Mouse (Mus musculus): ENCODE measurements around the gene Gap43. TPM values are rescaled to one million over a fixed set of nuclear protein-coding genes. Genes with fewer than 3 reads are reported as not detected.
"Not testable (repeated sequence)": the region's sequence is repeated elsewhere in the genome, so short reads cannot be mapped to it uniquely, and the experiment has no call there.

Gap43 gene
- total RNA-seq (2021): 100 to 1,000 TPM; 185 to 211 TPM

- no peak for DNase-seq
Observed at GRCm38 (mm10) chr16:42340021-42340768, at the start of gene Gap43. Gap43 (minus strand) TSS chr16:42340651.

GRCm38 (mm10) chr16:42381328-42381838 lies 40.9 kb upstream of the Gap43 start:
- no peak for DNase-seq

GRCm38 (mm10) chr16:42380641-42381040 lies 40.2 kb upstream of the Gap43 start:
- DNase-seq: peak in 1 of 2 experiments; percentile 4

GRCm38 (mm10) chr16:42370148-42370547 lies 29.7 kb upstream of the Gap43 start:
- DNase-seq: peak; percentile 13 to 14

- DNase-seq: no peak
Observed at GRCm38 (mm10) chr16:42369346-42369745, 28.9 kb upstream of the Gap43 start.

GRCm38 (mm10) chr16:42360061-42360460 lies 19.6 kb upstream of the Gap43 start:
- DNase-seq: no peak

- DNase-seq: no peak
Observed at GRCm38 (mm10) chr16:42358058-42358457, 17.6 kb upstream of the Gap43 start.

GRCm38 (mm10) chr16:42350076-42350475 lies 9.6 kb upstream of the Gap43 start:
- no peak for DNase-seq

- not testable (repeated sequence) for DNase-seq
Observed at GRCm38 (mm10) chr16:42340865-42341264, 414 bp upstream of the Gap43 start.

- no peak for DNase-seq
Observed at GRCm38 (mm10) chr16:42339512-42339911, 939 bp downstream of the Gap43 start.

- DNase-seq: no peak
Observed at GRCm38 (mm10) chr16:42338987-42339386, 1.5 kb downstream of the Gap43 start.

GRCm38 (mm10) chr16:42338342-42338741 lies 2.1 kb downstream of the Gap43 start:
- DNase-seq: no peak

- DNase-seq: no peak
Observed at GRCm38 (mm10) chr16:42337663-42338062, 2.8 kb downstream of the Gap43 start.

GRCm38 (mm10) chr16:42336610-42337009 lies 3.8 kb downstream of the Gap43 start:
- no peak for DNase-seq

- DNase-seq: no peak
Observed at GRCm38 (mm10) chr16:42332321-42332720, 8.1 kb downstream of the Gap43 start.

GRCm38 (mm10) chr16:42326191-42326590 lies 14.3 kb downstream of the Gap43 start:
- no peak for DNase-seq

GRCm38 (mm10) chr16:42325536-42325935 lies 14.9 kb downstream of the Gap43 start:
- DNase-seq: no peak

GRCm38 (mm10) chr16:42319831-42320230 lies 20.6 kb downstream of the Gap43 start:
- DNase-seq: no peak

- DNase-seq: no peak
Observed at GRCm38 (mm10) chr16:42319365-42319764, 21.1 kb downstream of the Gap43 start.

- no peak for DNase-seq
Observed at GRCm38 (mm10) chr16:42312125-42312524, 28.3 kb downstream of the Gap43 start.

GRCm38 (mm10) chr16:42308761-42309160 lies 31.7 kb downstream of the Gap43 start:
- no peak for DNase-seq

- DNase-seq: no peak
Observed at GRCm38 (mm10) chr16:42305934-42306701, 34.3 kb downstream of the Gap43 start.

GRCm38 (mm10) chr16:42303461-42303860 lies 37.0 kb downstream of the Gap43 start:
- peak; percentile 11 to 20 for DNase-seq
